Mouse (Mus musculus) urinary bladder, postnatal 25 days (tissue): Measurements from ENCODE around the gene Ubap1l.

Experiments
- DNase-seq: peaks from one replicate; pipeline ENCODE4 v3.0.0; 2022; ENCODE audit warnings: low spot score

The Ubap1l gene

GRCm38 (mm10) chr9:65374468-65375162 lies 13.8 kb downstream of the Ubap1l start:
- no peak for DNase-seq

- no peak for DNase-seq
Measured at GRCm38 (mm10) chr9:65375163-65375934, 14.5 kb downstream of the Ubap1l start.

- DNase-seq = no peak
Measured at GRCm38 (mm10) chr9:65381017-65381590, 20.3 kb downstream of the Ubap1l start.

GRCm38 (mm10) chr9:65382031-65382750 lies 21.4 kb downstream of the Ubap1l start:
- no peak for DNase-seq

GRCm38 (mm10) chr9:65382751-65383097 lies 21.9 kb downstream of the Ubap1l start:
- no peak for DNase-seq

- no peak for DNase-seq
Measured at GRCm38 (mm10) chr9:65384276-65384675, 23.4 kb downstream of the Ubap1l start.

GRCm38 (mm10) chr9:65386373-65387140 lies 25.7 kb downstream of the Ubap1l start:
- no peak for DNase-seq

- DNase-seq = no peak
Measured at GRCm38 (mm10) chr9:65390752-65391612, 30.1 kb downstream of the Ubap1l start.

- no peak for DNase-seq
Measured at GRCm38 (mm10) chr9:65391613-65391964, 30.7 kb downstream of the Ubap1l start, which contains the start of gene Kbtbd13. Kbtbd13 (minus strand) TSS chr9:65391652.

- DNase-seq = peak; percentile 72
Measured at GRCm38 (mm10) chr9:65392638-65393364, 32.0 kb downstream of the Ubap1l start.

GRCm38 (mm10) chr9:65393606-65394005 lies 32.8 kb downstream of the Ubap1l start:
- DNase-seq = no peak

- DNase-seq = no peak
Measured at GRCm38 (mm10) chr9:65394360-65394759, 33.5 kb downstream of the Ubap1l start.

- peak; percentile 51 for DNase-seq
Measured at GRCm38 (mm10) chr9:65398279-65398678, 37.4 kb downstream of the Ubap1l start, which contains the start of gene Rasl12. Rasl12 (plus strand) TSS chr9:65398506.

- no peak for DNase-seq
Measured at GRCm38 (mm10) chr9:65399934-65400333, 39.1 kb downstream of the Ubap1l start.

GRCm38 (mm10) chr9:65404331-65405183 lies 43.7 kb downstream of the Ubap1l start:
- DNase-seq = peak; percentile 36

GRCm38 (mm10) chr9:65405184-65405449 lies 44.3 kb downstream of the Ubap1l start:
- no peak for DNase-seq

- DNase-seq = no peak
Measured at GRCm38 (mm10) chr9:65407327-65407726, 46.5 kb downstream of the Ubap1l start.

GRCm38 (mm10) chr9:65407861-65408260 lies 47.0 kb downstream of the Ubap1l start:
- DNase-seq = no peak

GRCm38 (mm10) chr9:65408871-65409295 lies 48.0 kb downstream of the Ubap1l start:
- no peak for DNase-seq
